Mouse (Mus musculus) left cerebral cortex, postnatal 4 days (tissue): ENCODE results near the gene Anks1b. TPM values are rescaled to one million over a fixed set of nuclear protein-coding genes. Genes with fewer than 3 reads are reported as not detected.
A peak's percentile ranks its signal among the peaks of the same experiment; 100 is the strongest.
"Not testable (repeated sequence)": the region's sequence is repeated elsewhere in the genome, so short reads cannot be mapped to it uniquely, and the experiment has no call there.

Experiments used
- DNase-seq: peaks from one replicate; pipeline ENCODE4 v3.0.0-alpha.2; 2022
- intact Hi-C: fragments of 180-260 bp; cut with DNase I; formaldehyde crosslinking; loops from one replicate; pipeline ENCODE4 v1.15.1; 2025
- total RNA-seq, 2 experiments: library from RNA; stranded (reverse); gene quantifications; 2 replicates each; pipeline ENCODE4 v1.2.3; 2021

Gene Anks1b
- total RNA-seq, 2 experiments from 2014 or later, result 214 to 231 TPM

GRCm38 (mm10) chr10:90630099-90630698, 756.9 kb downstream of the Anks1b start:
- intact Hi-C loops, result no loop called here
- no peak for DNase-seq

- DNase-seq, result not testable (repeated sequence)
Observed at GRCm38 (mm10) chr10:90630794-90631193, 757.5 kb downstream of the Anks1b start.

GRCm38 (mm10) chr10:90637352-90637751, 764.0 kb downstream of the Anks1b start:
- intact Hi-C loops, result no loop called here
- DNase-seq, result peak; percentile 32

More at GRCm38 (mm10) chr10:90630794-90631193, 757.5 kb downstream of the Anks1b start:
- intact Hi-C loops, result not testable (repeated sequence)

GRCm38 (mm10) chr10:90649681-90650080, 776.4 kb downstream of the Anks1b start:
- intact Hi-C loops, result no loop called here
- DNase-seq, result no peak

- DNase-seq, result peak; percentile 58
- intact Hi-C loops, result no loop called here
Observed at GRCm38 (mm10) chr10:90657416-90658120, 784.3 kb downstream of the Anks1b start.

GRCm38 (mm10) chr10:90666746-90667145, 793.4 kb downstream of the Anks1b start:
- intact Hi-C loops, result no loop called here

GRCm38 (mm10) chr10:90670291-90670690, 797.0 kb downstream of the Anks1b start:
- intact Hi-C loops, result no loop called here
- DNase-seq, result no peak

More at GRCm38 (mm10) chr10:90666746-90667145, 793.4 kb downstream of the Anks1b start:
- peak; percentile 76 for DNase-seq

- intact Hi-C loops, result no loop called here
- DNase-seq, result peak; percentile 43
Observed at GRCm38 (mm10) chr10:90672135-90672534, 798.8 kb downstream of the Anks1b start.

GRCm38 (mm10) chr10:90674362-90674761, 801.1 kb downstream of the Anks1b start:
- intact Hi-C loops, result no loop called here
- DNase-seq, result no peak

GRCm38 (mm10) chr10:90677421-90677820, 804.1 kb downstream of the Anks1b start:
- intact Hi-C loops, result no loop called here

GRCm38 (mm10) chr10:90679713-90680470, 806.6 kb downstream of the Anks1b start:
- intact Hi-C loops, result loop anchor here (5.0 to 10.0 kb wide), 2 partner anchors 528 to 595 kb away; no protein-coding TSS in a partner anchor
- DNase-seq, result no peak

More at GRCm38 (mm10) chr10:90677421-90677820, 804.1 kb downstream of the Anks1b start:
- DNase-seq, result no peak

- intact Hi-C loops, result loop anchor here (5.0 to 10.0 kb wide), 2 partner anchors 532 to 599 kb away; no protein-coding TSS in a partner anchor
- no peak for DNase-seq
Observed at GRCm38 (mm10) chr10:90683813-90684212, 810.5 kb downstream of the Anks1b start.

- no peak for DNase-seq
- intact Hi-C loops, result loop anchor here (5.0 to 10.0 kb wide), 2 partner anchors 108 to 601 kb away; no protein-coding TSS in a partner anchor
Observed at GRCm38 (mm10) chr10:90685367-90685766, 812.1 kb downstream of the Anks1b start.

- intact Hi-C loops, result loop anchor here (5.0 to 10.0 kb wide), 2 partner anchors 111 to 603 kb away; no protein-coding TSS in a partner anchor
- no peak for DNase-seq
Observed at GRCm38 (mm10) chr10:90688153-90688552, 814.8 kb downstream of the Anks1b start.

- intact Hi-C loops, result loop anchor here (5.0 to 10.0 kb wide), 2 partner anchors 111 to 604 kb away; no protein-coding TSS in a partner anchor
- DNase-seq, result peak; percentile 7
Observed at GRCm38 (mm10) chr10:90688696-90689252, 815.5 kb downstream of the Anks1b start.

- intact Hi-C loops, result loop anchor here (5.0 to 10.0 kb wide), 2 partner anchors 113 to 605 kb away; no protein-coding TSS in a partner anchor
- peak; percentile 78 for DNase-seq
Observed at GRCm38 (mm10) chr10:90689854-90690513, 816.7 kb downstream of the Anks1b start.

- intact Hi-C loops, result no loop called here
Observed at GRCm38 (mm10) chr10:90696687-90697086, 823.4 kb downstream of the Anks1b start.

GRCm38 (mm10) chr10:90697413-90697812, 824.1 kb downstream of the Anks1b start:
- DNase-seq, result peak; percentile 47
- intact Hi-C loops, result no loop called here

More at GRCm38 (mm10) chr10:90696687-90697086, 823.4 kb downstream of the Anks1b start:
- peak; percentile 48 for DNase-seq

- intact Hi-C loops, result no loop called here
- DNase-seq, result peak; percentile 42
Observed at GRCm38 (mm10) chr10:90699211-90699610, 825.9 kb downstream of the Anks1b start.

GRCm38 (mm10) chr10:90704602-90705001, 831.3 kb downstream of the Anks1b start:
- intact Hi-C loops, result no loop called here

More at GRCm38 (mm10) chr10:90704602-90705001, 831.3 kb downstream of the Anks1b start:
- no peak for DNase-seq
